Mouse (Mus musculus) hindbrain, embryonic 14.5 days (tissue): Measurements from ENCODE around the gene Fmr1. TPM values are rescaled to one million over a fixed set of nuclear protein-coding genes. Genes with fewer than 3 reads are reported as not detected.

Experiments
- ATAC-seq: fragments of 200-750 bp; cut with Nextera tagmentation; 2 replicates; pipeline ENCODE4 v1.8.0; 2017; ENCODE audit warnings: moderate number of reproducible peaks, mild to moderate bottlenecking, moderate TSS enrichment, moderate library complexity; ENCODE audit not compliant: low FRiP score
- DNase-seq: peaks from one replicate; pipeline ENCODE4 v3.0.0-alpha.2; 2015; ENCODE audit warnings: low spot score
- H3K27ac ChIP-seq: fragments of 300-500 bp; sonication (generic); 2 replicates; pipeline ENCODE4 v1.5.1; 2014; ENCODE audit warnings: mild to moderate bottlenecking, moderate library complexity
- H3K27me3 ChIP-seq: fragments of 300-500 bp; sonication (generic); 2 replicates; pipeline ENCODE4 v1.6.1; 2014; ENCODE audit warnings: mild to moderate bottlenecking, low read length, mixed read lengths; ENCODE audit not compliant: control insufficient read depth, insufficient read depth
- H3K36me3 ChIP-seq: fragments of 300-500 bp; sonication (generic); replicated peaks from 2 replicates; pipeline ENCODE4 v1.6.1; 2014; ENCODE audit not compliant: control insufficient read depth, insufficient read depth
- H3K4me1 ChIP-seq: fragments of 300-500 bp; sonication (generic); replicated peaks from 2 replicates; pipeline ENCODE4 v1.6.1; 2014; ENCODE audit warnings: antibody characterized with exemption, low read length, mixed read lengths; ENCODE audit not compliant: control insufficient read depth, insufficient read depth
- H3K4me2 ChIP-seq: fragments of 300-500 bp; sonication (generic); replicated peaks from 2 replicates; pipeline ENCODE4 v1.6.1; 2014; ENCODE audit warnings: mild to moderate bottlenecking, moderate library complexity
- H3K4me3 ChIP-seq: fragments of 300-500 bp; sonication (generic); replicated peaks from 2 replicates; pipeline ENCODE4 v1.5.1; 2014; ENCODE audit warnings: mild to moderate bottlenecking, low read length
- H3K9ac ChIP-seq: fragments of 300-500 bp; sonication (generic); 2 replicates; pipeline ENCODE4 v1.6.1; 2014
- H3K9me3 ChIP-seq: fragments of 300-500 bp; sonication (generic); 2 replicates; pipeline ENCODE4 v1.6.1; 2016; ENCODE audit warnings: low read length; ENCODE audit not compliant: control insufficient read depth
- WGBS: fragments of 180-500 bp; shearing (Covaris S2); extraction: QIAGEN DNeasy Blood & Tissue Kit; methylation state at CpG from one replicate; pipeline ENCODE4 v1.1.7; 2014; 5-methylcytosine and 5-hydroxymethylcytosine counted together
- polyA plus RNA-seq: library from polyadenylated mRNA; unstranded; fragments of >200 nt; fragmentation: Nextera tagmentation; extraction: Ambion mirVana; gene quantifications from 2 replicates; pipeline ENCODE4 v1.2.1, GENCODE M21; 2014

The Fmr1 gene
- polyA plus RNA-seq, 1 experiment from 2014 or later, result 51.5 TPM

DNA sequence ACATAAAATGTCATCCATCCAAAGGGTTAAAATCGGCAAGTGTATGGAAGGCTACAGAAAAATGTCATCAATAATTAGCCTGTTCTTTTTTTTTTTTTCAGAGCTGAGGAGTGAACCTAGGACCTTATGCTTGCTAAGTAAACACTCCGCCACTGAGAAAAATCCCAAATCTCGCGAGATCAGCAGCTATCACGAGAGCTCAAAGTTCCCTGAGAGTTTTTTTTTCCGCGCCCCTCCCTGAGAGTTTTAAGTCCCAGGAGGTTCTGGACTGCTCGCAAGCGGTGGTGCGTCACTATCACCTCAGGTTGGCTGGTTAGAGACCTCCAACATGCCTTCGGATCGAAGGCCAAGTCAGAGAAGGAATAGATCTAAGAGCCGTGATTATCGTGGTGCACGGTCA lies 83.3 kb downstream of the Fmr1 start, which contains the start of gene Fmr1nb:
Gene Fmr1nb (plus strand): TSS at position 234 of the 400 bp plus-strand sequence.
- no peaks in the 10 kb centered on the region for H3K4me1 ChIP-seq
- H3K27me3 ChIP-seq, result no peaks in the 10 kb centered on the region
- no peak for DNase-seq
- H3K4me2 ChIP-seq, result no peak within 1 kb of the TSS
- H3K4me3 ChIP-seq, result no peak within 1 kb of the TSS
- no peak within 1 kb of the TSS for H3K27ac ChIP-seq
- no peaks in the 10 kb centered on the region for H3K36me3 ChIP-seq
- no peaks in the 10 kb centered on the region for H3K9me3 ChIP-seq
- 88% methylated on average over 15 of the region's 15 CpGs for WGBS
- H3K9ac ChIP-seq, result no peak within 1 kb of the TSS
- no peak for ATAC-seq

Other genes starting within 250 kb of the Fmr1 start
- not detected in 2 replicates for gene Fmr1nb, start 83.3 kb downstream of the Fmr1 start, polyA plus RNA-seq
- gene Gm14698, start 142.6 kb downstream of the Fmr1 start, polyA plus RNA-seq, result 3.8 and 4.2 TPM in 2 replicates
- gene Gm6812, start 214.5 kb downstream of the Fmr1 start, polyA plus RNA-seq, result not detected in 2 replicates